Mouse (Mus musculus) lung, postnatal 4 days (tissue): ENCODE results near the gene Smc4.
"Not testable (repeated sequence)": the region's sequence is repeated elsewhere in the genome, so short reads cannot be mapped to it uniquely, and the experiment has no call there.

Experiments
- DNase-seq, 2 experiments: peaks; one replicate each; pipeline ENCODE4 v3.0.0; 2021

Gene Smc4

DNA sequence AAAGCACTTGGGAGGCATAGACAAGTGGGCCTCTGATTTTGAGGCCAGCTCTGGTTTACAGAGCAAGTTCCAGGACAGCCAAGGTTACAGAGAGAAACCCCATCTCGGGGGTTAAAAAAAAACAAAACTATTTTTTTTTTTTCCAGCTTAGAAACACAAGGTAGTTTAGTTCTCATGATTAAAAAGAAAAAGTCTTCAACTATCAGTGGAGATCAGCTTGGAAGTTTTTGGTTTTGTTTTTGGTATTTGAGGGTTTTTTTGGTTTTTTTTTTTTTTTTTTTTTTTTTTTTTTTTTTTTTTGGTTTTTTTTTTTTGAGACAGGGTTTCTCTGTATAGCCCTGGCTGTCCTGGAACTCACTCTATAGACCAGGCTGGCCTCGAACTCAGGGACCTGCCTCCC lies 14.1 kb downstream of the Smc4 start:
- DNase-seq: not testable (repeated sequence)

- DNase-seq: peak in 1 of 2 experiments; percentile 24
Measured at GRCm38 (mm10) chr3:69020285-69020684, 15.7 kb downstream of the Smc4 start.

GRCm38 (mm10) chr3:69020764-69021163 lies 16.2 kb downstream of the Smc4 start:
- no peak for DNase-seq

DNA sequence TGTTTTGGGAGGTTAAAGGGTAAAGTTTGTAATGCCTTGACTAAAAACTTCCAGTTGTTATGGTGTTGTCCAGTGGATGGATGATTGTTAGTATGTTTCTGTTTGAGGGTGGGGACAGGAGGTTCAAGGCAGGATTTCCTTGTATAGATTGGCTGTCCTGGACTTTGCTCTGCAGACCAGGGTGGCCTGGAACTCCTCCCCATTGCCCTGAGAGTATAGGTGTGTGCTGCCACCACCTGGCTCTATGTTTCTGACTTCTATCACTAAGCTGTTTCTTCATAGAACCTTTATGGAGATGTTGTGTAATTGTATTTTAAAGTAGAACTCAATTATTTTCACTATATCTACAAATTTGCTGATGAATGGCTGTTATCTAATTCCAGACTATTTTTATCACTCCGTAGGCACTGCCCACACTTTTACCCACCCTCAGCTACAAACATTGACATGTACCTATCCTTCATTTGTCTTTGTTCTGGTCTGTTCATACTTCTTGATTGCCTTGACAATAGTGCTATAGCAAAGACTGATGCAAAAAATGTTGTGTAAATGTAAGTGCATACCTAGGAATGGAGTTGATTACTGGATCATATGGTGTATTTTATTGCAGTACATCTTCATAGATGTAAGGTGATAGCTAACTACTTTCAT lies 21.7 kb downstream of the Smc4 start:
- DNase-seq: no peak

DNA sequence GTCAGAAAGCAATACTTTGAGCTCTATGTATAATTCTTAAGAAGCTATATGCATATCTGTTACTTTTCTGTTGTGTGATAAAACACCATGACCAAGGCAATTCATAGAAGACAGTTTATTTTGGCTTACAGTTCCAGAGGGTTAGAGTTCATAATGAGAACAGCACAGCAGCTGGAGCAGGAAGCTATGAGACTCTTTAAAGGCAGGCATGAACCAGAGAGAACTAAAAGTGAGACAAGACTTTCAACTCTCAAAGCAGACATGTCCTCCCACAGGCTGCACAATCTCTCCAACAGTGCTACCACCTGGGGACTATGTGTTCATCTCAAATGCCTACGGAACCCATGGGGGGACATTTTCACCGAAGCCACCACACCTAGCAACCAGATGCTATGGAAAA lies 35.6 kb downstream of the Smc4 start:
- DNase-seq: no peak

GRCm38 (mm10) chr3:69041298-69041697 lies 36.8 kb downstream of the Smc4 start:
- DNase-seq: no peak

DNA sequence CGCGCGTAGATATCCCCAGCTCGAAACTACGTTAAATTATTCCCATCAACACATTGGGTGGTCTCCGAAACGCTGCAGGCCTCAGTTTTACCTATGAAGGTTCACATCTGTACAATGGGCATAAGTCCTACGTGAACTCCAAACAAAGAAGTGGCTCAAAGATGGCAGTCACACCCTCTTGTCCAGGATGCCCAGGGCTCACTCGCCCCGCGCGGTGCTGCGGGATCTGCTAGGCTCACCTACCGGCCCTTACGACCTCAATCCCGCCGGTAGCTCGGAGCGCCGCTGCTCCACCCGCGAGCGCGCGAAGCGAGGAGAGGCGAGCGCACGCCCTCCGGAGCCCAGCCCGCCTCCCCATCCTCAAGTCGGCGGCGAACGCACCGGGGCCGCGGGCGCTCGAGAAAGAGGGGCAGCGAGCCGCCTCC lies 39.6 kb downstream of the Smc4 start:
- DNase-seq: no peak

- peak; percentile 92 to 96 for DNase-seq
Measured at GRCm38 (mm10) chr3:69044645-69045399, 40.3 kb downstream of the Smc4 start, which contains the start of gene Trim59. Trim59 (minus strand) TSS chr3:69044755.

DNA sequence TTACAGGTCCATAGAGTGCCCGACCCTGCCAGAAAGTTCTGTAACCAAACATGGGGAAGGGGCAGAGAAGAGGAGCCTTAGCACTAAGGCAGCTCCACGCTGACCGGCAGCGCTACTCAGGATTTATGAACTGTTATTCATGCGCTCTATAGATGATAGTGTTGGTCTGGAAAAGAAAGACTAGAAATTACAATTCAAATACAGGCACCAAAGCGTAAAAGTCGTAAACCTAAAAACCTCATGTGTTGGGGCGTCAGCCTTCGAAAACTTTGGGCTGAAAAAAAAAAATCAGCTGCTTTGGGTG lies 40.8 kb downstream of the Smc4 start:
- no peak for DNase-seq

DNA sequence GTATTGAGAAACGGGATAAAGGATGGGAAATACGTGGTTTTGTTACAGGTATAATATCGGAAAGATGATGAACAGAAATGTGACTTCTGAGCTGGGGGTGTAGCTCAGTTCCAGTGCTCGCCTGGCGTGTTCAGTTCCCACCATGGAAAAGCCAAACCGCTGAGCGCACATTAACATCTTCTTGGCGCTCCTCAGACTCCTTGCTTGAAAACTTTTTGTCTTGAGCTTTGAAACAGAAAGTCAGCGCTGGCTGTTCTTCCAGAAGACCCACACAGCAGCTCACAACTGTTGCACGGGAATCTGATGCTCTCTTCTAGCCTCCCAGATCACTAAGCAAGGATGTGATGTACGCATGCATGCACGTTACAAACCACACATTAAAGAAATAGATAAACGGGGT lies 41.2 kb downstream of the Smc4 start:
- DNase-seq: no peak

DNA sequence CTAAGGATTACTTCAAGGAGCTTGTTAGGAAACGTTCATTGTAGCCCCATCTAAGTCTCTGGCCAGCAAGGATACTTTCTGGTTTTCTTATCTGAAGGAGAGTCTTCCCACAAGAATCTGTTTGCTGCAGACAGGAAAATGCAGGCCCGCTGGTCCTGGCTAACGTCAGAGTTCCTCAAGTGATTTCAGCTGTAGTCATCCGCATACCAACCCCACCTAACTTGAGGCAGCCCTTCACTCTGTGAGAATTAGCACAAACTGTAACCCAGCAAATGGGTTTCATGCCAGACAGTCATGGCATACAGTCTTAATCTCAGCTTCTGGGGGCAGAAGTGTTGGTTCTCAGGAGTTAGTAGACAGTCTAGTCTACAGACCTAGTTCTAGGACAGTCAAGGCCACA lies 42.0 kb downstream of the Smc4 start:
- peak in 1 of 2 experiments; percentile 27 for DNase-seq

DNA sequence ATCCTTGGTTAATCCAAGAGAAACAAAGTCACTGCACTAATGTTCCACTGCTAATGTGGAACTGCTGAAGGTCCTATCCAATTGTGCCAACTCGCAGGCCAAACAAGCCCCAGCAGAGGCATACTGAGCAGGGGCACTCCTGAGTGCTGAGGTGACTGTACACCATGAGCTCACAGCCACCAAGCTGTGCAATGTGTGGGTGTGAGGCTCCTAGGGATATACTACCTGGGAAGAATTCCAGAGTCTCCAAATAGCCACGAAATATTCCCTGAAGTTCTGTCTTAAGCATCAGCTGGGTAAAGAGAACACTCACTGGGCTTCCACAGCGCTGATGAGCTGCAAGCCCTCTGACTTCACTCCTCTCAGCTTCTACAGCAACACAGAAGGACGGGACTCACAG lies 43.1 kb downstream of the Smc4 start:
- no peak for DNase-seq

GRCm38 (mm10) chr3:69049011-69049410 lies 44.5 kb downstream of the Smc4 start:
- no peak for DNase-seq

- DNase-seq: no peak
Measured at GRCm38 (mm10) chr3:69051894-69052293, 47.4 kb downstream of the Smc4 start.

DNA sequence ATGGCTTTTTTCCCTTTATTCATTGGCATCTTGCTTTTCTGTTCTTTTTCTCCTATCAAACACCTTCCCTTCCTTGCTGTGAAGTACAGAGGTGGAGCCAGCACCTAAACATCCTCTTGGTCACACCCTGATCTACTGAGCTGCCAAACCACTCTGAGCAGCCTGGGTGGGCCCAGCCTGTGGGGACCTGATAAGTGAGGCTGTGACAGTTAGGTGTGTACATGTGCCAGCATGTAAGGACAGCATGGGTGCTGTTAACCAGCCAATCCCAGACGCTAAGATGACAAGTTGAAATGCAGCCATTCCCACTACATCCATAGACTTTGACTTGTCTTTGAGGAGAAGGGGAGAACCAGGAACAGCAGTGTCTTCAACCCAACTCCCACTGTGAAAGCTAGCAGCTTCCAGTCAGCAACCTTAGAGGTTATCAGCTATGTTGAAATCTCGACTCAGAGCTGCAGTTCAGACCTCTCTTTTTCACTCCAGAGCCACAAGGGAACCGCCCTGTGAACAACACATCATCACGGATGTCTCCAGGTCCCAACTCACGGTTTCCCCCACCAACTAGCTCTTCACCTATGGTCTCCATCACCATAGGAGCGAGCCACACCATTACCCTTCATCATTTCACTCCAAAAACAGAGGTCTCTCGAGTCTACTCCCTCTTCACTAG lies 50.4 kb downstream of the Smc4 start:
- no peak for DNase-seq

DNA sequence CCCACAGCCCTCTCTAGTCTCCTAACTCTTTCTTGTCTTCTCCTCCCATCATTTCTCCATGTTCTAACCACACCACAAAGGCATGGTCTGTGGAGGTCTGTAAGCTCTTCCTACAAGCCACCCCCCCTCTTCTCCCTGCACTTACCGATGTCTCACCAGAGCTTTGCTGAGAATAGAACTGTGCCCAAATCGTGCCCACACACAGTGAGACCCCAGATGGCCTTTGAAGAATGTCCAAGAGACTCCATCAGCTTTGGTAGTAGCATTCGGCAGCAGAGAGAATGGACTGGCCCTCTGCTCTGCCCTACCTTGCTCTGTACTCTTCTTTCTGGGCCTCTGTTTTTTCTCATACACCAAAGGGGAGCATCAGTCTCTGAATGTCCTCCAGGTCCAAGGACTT lies 51.3 kb downstream of the Smc4 start:
- DNase-seq: no peak

DNA sequence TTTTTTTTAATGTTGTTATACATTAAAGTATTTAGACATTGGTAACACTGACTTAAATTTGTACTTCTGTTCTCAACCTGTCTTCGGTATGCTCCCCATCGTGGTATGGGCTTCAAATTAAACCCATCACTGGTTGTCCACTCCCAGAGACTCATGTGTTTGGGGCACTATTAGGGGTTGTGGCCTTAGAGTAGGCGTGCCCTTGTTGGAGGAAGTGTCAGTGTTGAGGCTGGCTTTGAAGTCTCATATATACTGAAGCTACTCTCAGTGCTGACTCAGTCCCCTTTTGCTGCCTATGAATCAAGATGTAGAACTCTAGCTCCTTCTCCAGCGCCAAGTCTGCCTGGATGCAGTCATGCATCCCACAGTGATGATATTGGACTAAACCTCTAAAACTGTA lies 56.1 kb downstream of the Smc4 start:
- DNase-seq: no peak

GRCm38 (mm10) chr3:69062764-69063163 lies 58.2 kb downstream of the Smc4 start:
- no peak for DNase-seq

- no peak for DNase-seq
Measured at GRCm38 (mm10) chr3:69064005-69064404, 59.5 kb downstream of the Smc4 start.
